Mouse (Mus musculus) heart, adult 18-20 months (tissue): Measurements from ENCODE around the gene Elmo1. TPM values are rescaled to one million over a fixed set of nuclear protein-coding genes. Genes with fewer than 3 reads are reported as not detected.

ENCODE experiments used
- DNase-seq, 2 experiments: peaks; one replicate each; pipeline ENCODE4 v3.0.0; 2021 to 2022; ENCODE audit warnings: mixed read lengths in 1 of 2
- total RNA-seq, 2 experiments: library from RNA; stranded (reverse); gene quantifications; 2 replicates each; pipeline ENCODE4 v1.2.3; 2021

Elmo1 gene
- total RNA-seq, 2 experiments from 2014 or later: 7.6 to 9.1 TPM

DNA sequence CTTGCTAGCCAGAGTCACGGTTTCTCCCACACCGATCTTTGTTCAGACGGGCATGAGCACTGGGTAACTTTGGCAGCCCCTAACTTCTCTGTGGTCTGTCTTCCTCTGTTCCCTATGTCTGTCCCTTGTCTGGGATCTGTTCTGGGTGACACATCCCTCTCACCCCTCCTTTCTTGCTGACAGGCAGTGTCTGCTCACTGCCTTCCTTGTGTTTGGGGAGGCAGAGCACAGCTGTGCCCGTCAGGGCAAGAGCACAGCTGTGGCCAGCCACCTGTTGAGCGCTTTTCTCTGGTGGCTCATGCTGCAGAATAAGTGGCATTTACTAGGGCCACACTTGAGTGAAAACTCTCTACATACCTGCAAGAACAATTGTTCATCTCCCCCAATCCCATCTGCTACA, 116.7 kb downstream of the Elmo1 start:
- peak in 1 of 2 experiments; percentile 36 for DNase-seq

DNA sequence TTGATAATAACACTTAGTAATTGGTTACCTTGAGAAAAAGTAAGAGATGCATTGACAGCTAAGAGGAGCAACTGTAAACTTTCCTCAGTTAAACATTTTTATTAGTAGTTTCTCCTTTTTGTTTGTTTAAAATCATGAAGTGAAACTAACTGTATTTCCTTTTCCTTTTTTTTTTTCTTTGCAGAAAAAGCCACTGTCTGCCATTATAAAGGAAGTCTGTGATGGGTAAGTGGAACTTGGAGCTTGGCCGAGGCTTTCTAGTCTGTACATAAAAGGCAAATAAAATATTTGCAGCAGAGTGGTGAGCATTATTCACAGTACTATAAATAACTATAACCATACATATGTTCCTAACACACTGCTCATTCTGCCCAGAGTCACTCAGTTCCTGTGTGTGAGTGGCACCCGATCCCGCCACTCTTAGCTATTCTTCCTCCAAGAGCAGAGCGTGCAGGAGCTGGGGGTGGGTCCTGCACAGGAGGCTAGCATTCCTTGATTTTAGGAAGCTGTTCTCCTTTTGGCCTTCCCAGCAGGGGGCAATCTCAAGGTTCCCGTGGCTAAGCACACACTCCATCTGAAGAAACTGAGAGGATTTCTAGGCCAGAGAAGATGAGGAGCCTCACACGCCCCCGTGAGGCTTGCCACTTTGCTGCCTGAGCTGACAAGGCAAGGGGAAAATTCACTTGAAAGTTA, 117.7 kb downstream of the Elmo1 start:
- DNase-seq: peak in 1 of 2 experiments; percentile 43

DNA sequence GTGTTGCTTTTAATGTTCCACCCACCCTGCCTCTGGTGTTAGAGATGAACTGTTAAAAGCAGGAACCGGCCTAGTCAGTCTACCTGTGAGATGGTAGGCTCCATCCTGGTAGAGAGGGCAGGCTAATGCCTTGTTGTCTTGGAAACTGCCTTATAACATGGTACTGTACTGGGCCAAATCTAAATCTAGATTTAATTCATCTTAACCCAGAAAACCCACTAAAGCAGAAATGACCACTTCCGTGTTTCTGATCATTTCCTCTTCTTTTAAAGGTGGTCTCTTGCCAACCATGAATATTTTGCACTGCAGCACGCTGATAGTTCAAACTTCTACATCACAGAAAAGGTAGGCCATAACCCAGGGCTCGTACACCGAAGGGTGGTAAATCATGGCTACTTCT, 118.5 kb downstream of the Elmo1 start:
- DNase-seq: no peak

DNA sequence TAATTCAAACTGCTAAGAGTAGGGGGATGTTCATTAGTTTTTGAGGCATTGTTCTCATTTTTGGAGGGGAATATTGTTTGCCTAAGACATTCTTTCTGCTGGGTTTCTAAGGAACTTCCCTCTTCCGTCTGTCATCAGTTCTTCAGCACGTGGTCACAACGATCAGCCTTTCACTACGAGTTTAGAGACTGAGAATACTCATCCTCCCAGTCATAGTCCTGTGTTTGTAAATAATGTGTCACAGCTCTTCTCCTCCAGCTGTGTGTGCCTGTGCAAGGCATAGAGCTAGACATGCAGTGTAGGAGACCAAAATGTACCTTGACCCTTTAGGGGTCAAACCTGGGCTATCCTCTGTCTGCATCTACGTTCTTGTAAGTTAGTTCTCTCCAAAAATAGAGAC, 121.4 kb downstream of the Elmo1 start:
- DNase-seq: no peak

DNA sequence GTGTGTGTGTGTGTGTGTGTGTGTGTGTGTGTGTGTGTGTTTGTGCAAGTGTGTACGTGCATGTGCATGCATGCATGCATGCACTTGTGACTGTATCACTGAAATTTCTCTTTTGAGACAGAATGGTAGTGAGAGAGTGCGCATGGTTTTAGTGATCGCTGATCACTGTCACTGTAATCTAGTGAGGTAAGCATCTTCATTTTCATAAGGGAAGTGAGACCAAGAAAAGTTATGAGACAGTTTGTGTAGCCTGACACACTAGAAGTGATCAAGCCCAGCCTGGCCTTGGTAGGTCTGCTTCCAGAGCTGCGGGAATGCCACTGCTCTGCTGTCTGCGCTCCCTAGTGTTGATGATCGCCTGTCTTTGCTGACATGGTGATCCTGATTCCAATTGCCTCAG, 122.3 kb downstream of the Elmo1 start:
- DNase-seq: no peak

DNA sequence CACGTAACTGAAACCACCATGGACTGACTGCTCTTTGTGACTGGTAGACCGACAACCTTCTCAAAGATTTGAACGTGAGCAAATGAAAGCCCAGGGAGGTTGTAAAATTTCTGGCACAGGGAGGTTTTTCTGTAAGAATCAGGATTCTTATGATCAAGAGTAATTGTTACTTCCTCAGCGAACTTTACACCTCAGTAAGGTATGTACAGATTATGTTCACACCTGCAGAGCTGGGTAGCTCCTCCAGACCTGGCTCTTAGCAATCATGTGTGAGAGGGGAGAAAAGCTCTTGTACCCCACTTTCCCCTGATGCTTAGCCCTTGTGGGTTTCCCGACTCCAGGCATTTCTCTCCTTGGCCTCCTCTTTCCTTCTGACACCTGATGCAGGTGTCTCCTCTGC, 123.5 kb downstream of the Elmo1 start:
- no peak for DNase-seq

DNA sequence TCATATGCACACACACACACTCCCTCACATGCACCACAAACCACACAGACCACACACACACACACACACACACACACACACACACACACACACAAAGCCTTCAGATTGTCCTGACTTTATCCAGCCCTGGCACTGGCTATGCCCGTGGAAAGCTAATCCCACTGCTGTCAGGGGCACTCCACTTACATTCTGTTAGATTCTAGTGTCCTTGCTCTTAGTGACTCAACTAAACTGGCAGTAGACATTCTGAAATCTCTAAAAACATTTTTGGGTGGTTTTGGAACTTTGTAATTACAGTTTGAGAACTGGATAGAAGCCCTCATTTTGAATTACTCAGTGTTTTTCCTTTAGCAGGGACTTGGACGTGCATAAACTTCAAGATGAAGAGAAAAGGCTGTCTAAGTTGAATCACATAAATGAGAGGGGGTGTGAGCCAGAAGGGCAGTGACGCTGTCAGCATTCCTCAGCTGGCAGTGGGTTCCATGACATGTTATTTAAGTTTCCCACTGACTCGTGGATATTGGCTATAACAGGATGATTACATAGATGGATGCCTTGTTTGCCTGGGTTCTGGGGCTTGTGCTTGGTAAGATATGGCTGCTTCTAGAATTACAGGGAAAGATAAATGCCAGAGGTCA, 127.2 kb downstream of the Elmo1 start:
- peak; percentile 34 to 40 for DNase-seq

DNA sequence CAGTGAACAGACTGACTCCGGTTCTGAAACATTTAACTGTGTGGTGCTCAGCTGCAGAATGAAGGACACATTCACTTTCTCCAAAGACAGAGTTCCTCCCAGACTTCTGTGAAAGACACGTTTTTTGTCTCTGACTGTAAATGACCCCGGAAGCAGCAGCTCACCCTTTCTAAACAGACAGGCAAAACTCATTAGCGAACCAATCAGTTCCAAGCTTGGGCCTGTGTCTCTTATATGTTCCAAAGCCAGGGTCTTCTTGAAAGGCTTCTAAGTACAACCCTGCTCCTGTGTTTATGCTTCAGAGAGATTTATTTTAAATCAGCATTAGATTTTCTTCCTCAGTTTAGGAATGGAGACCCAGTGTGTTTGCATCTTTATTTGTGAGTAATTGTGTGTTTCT, 127.7 kb downstream of the Elmo1 start:
- DNase-seq: no peak

DNA sequence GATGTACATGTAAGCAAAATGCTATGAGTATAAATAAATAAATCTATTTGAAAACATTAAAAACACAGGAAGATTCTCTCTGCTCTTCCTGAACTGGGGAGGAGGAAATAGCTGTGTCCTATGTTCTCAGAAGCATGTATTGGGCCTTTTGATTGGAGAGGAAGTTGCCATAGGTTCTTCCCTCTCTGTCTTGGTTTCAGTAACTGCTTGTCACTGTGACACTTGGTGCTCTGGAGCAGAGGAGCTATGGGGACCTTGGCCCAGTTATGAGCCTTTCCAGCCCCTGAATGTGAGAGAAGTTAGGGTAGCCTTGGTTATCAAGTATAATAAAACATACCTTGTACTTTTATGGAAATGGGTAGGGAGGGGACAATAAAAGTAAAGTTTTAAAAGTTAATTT, 130.0 kb downstream of the Elmo1 start:
- no peak for DNase-seq

DNA sequence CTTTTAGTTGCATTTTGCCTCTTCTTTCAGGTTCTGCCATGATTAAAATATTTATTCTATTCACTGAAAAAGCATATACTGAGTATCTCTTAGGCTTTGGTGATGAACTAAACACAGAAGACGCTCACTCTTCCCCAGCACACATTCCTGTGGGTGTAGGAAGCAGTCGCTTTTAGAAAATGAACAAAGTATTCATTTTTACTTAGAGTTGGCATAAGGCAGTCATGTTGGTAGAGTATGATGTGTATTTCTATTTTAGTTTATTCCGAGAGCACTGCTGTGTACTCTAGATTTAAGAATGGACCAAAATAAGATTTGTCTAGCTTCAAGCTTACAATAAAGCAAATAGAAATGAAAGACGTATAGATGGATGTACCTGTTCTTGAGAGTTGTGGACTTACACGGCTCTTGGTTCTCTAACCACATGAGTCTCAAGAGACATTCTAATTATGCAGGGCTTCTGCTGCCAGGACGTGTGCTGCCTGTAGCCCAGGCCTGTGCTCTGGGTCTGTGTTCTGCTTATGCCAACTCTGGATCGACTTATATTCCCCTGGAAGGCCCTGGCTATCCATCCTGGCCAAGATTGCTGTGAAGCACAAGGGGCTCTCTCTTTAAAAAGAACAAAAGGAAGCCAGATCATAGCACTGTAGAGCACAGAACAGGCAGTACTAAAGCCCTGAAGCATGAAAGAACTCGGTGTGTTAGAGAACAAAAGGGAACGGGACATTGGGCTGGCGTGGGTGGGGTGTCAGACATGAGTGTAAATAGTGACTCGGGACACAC, 137.7 kb downstream of the Elmo1 start:
- DNase-seq: no peak

DNA sequence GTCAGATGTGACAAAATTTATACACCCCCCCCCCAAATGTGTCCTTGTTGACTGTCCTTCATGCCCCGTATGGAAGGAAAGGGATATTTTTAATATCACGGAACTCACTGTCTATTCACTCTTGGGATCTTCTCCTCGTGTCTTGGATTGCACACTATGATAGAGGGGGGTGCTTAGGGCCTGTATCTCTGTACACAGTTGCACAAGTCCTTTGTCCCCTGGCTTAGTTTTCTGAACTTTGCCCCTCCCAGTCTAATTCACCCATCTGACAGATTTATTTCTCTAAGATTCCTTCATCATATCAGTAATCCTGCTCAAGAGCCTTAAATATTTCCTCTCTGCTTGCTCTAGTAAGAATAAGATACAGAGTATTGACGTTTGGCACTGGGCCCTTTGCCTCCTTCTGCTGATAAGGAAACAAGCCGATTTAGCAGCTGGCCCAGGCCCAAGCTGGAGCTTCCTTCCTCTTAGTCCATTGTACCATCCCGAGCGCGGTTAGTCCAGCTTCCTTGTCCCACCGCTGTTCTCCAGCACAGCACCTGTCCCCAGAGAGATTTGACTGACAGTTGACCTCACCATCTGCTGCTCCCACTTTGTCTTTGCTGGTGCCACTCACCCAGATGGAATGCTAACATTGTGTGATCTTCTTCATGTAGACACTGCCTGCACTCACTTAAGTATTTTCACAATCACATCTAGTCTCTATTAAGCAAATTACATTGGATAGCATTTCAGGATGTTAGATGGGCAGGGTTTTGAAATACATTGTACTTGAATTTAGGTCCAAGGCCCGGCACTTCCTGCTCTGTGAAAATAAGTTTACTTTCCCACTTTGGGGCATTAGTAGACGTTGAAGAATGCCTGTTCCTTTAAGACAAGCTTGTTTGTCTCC, 141.7 kb downstream of the Elmo1 start:
- peak; percentile 80 to 90 for DNase-seq

DNA sequence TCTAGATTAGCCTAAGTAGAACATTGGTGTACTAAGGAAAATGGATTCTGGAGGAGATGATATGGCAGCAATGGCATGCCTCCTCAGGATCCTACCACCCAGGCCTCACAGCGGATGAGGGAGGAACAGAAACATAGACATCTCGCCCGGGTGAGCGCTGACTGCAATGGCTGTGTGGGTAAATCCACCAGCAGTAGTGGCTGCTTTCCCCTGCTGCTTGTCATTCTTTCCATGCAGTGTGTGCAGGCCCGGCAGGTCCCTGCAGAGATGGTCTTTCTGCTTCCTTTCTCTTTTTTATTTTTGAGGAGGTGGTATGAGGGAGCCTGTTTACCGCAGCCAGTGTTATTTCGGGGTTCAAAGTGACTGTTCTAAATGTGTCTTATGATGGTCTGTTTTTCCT, 143.3 kb downstream of the Elmo1 start:
- no peak for DNase-seq

DNA sequence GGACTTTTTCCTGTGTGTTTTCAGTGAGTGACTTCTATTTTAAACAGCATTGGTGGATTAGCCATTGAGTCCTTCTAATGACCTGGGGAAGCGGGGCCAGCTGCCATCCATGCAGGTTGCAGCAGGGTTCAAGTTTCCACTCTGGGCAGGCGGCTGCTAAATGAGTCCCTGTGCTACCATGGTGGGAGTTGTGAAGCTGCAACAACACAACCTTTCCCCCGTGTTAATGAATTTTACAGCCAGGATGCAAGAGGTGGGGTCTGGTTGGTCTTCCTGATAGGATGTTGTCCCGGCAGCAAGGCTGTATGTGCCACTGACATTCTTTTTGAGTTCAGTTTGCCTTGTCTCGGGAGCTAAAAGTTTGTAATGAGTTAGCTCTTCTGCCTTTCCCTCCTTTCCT, 147.2 kb downstream of the Elmo1 start:
- peak; percentile 24 to 45 for DNase-seq

DNA sequence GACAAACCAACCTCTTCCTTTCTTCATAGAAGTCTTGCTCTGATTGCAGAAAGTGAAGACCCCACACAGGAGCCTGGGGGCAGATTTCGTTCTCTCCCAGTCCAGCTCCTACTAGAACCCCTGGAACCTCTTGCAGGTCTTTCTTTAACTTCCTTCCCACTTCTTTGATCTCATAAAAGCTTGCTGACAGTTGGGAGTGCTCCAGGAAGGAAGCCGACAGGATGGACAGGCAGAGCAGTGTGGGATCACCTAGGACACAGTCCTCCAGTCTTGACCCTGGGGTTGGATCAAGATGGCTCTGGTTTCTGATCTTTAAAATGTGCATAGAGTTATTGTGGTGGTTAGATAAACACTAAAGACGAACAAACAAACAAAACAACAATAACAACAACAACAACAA, 147.8 kb downstream of the Elmo1 start:
- peak in 1 of 2 experiments; percentile 38 for DNase-seq

DNA sequence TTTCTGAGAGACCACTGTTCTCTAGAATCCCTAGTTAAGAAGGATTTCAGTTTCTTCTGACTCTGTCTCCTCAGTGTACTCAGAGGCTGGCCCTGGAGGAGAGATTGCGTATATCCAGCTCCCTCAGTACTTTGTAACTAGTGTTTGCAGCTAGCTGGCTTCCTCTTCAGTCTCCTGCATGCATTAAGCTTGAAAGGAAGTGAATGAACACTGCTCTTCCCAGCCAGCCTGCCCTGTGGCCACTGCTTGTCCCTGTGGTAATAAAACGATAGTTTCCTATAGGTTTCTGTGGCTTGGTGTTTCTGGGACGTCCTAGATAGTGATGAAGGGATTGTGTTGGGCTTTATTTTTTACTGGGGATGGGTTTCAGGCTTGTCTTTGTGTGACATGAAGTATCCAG, 148.3 kb downstream of the Elmo1 start:
- no peak for DNase-seq

DNA sequence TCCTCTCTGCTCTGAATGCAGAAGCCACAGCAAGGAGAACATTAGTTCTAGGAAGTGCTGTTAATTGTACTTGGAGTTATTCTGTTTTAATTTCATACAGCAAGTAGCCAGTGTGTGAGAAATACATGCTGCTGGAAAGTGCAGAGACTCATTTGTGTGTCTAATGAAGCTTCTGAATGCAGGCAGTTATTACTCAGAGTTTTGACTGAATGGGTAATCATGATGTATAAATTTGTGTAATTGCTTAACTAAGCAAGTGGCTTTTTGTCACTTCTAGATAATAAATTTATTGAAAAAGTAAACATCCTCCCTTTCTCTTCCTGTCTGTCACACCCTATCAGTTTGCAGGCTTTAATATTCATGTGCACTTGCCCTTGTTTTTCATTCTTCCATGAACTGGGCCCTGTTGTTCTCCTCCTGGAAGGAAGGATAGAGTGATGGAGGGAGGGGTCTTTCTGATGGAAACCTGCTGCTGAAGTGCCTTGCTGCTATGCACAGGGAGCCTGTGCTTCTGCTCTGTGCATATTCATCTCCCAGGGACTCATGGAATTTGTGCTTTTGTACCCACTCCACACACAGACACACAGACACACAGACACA, 159.8 kb downstream of the Elmo1 start:
- DNase-seq: no peak

DNA sequence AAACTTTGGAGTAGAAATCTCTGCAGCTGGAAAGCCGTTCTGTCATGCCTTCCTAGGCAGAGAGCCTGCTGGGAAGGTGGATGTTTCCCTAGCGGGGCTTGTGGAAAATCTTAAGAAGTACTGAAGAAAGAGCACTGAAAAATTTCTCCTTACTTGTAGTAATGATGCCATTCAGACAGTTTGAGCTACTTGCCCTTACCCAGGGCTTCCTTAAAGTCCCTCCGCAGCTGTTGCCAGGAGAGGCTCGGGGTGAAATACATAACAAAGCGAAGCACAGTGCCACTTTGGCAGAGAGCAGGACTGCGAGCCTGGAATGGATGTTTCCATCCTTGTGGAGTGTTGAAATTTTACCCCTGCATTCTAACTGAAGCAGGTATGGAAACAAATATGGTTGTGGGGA, 164.5 kb downstream of the Elmo1 start:
- DNase-seq: peak; percentile 38 to 47

DNA sequence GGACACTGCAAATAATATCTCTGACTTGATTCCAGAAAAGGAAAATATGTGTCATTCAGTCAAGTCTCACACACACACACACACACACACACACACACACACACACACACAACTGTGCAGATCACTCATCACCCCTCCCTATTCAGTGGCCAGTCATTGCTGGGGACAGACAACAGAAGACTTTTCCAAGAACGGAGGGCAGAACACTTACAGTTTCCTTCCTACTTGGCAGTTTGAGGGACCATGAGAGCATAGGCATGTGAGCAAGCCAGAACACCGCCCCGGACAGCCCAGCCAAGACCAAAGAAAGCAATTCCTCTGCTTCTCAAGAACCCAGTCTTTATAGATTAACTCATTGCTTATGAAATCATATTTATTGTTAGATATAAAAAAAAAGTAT, 165.0 kb downstream of the Elmo1 start:
- DNase-seq: peak; percentile 67 to 83

DNA sequence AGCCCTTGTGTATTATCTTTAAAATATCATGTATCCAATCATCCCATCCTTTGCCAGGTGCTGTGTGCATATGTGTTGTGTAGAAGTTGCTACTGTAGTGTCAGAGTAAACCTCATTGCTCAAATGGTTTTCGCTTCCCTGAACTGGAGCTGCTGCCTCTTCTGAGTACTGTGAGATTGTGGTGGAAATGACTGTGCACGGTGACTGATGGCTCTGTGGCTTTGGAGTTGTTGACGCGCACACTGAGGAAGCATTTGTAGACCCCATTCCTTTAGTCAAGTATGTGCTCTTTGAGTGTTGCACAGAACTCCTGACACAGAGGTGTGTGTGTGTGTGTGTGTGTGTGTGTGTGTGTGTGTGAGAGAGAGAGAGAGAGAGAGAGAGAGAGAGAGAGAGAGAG, 166.2 kb downstream of the Elmo1 start:
- DNase-seq: no peak

DNA sequence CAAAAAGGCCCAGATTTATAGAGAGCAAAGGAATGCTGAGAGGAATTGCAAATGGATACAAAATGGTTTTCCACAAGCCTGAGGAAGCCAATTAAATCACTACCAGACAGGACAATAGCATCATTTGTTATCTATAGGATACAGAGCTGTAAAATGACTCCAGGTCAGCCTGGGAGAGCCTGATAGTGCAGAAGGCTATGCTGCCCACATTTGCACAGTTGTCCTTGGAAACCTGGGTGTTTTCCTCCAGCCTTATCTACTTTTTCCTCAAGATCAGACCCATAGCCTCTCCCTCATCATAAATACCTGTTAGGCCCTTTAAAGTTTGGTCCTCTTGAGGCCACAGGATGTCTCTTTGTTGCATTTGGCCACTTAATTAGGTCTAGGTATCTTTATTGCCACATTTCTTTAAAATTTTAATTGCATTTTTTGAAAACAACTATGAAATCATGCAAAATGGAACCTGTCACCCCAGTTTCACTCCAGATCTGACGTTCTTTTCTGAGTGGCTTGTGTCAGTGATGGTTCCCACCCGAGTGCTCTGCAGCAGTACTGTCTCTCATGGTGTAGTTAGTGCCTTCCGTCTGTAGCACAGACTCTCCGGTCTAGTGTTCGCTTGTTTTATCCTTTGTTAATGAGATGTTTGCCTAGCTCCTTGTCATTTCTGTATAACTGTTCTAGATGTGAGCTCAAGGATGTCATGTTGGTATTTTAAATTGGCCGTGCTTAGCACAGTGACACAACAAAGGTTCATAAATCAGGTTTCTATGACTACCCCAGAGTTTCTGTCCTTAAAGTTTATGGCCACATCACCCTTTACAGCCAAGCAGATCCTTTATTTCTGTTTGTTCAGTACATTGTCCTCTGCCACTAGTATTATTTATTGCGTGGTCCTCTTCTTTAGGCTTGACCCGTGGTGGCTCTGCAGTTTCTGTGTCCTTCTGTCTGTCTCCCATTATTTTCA, 167.4 kb downstream of the Elmo1 start:
- DNase-seq: peak in 1 of 2 experiments; percentile 26

DNA sequence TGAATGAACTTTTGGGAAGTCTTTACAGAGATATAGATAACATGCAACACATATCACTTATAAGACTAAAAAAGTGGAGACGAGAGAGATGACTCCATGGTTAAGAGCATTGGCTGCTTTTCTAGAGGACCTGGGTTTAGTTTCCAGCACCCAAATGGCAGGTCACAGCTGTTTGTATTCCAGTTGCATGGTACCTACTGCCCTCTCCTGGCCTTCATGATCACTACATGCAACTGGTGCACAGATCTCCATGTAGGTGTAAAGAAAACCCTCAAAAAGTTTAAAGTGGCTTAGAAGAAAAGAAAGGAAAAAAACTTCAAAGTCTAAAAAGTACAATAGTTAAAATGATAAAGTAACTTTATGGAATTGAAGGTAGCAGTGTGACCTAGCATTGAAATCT, 172.8 kb downstream of the Elmo1 start:
- DNase-seq: no peak
